Mouse (Mus musculus): ENCODE data around the gene Foxc2. TPM values are rescaled to one million over a fixed set of nuclear protein-coding genes. Genes with fewer than 3 reads are reported as not detected.
"Not testable (repeated sequence)": the region's sequence is repeated elsewhere in the genome, so short reads cannot be mapped to it uniquely, and the experiment has no call there.

Foxc2 gene
- polyA plus RNA-seq, 1 experiment from 2014 or later = 15.2 TPM

- peaks cover 41% of the 10 kb centered on the region for H3K27me3 ChIP-seq (replicated peaks; ENCODE audit: low read depth, poor library complexity, severe bottlenecking)
- H3K27ac ChIP-seq (replicated peaks) = no peak overlapping the region
- H3K4me3 ChIP-seq = no peak overlapping the region
- 92% methylated on average over 6 of the region's 6 CpGs for WGBS
- peaks cover 7% of the 10 kb centered on the region; the same call in 1 of the 2 replicates for H3K36me3 ChIP-seq (replicated peaks)
- peaks cover 7% of the 10 kb centered on the region; the same call in 1 of the 2 replicates for H3K4me1 ChIP-seq
- peaks cover 16% of the 10 kb centered on the region for H3K9me3 ChIP-seq
- no peak for DNase-seq (ENCODE audit: low spot score)
Measured at GRCm38 (mm10) chr8:121136856-121137255, 20.9 kb downstream of the Foxc2 start.

GRCm38 (mm10) chr8:121145457-121146134 lies 29.6 kb downstream of the Foxc2 start:
- peaks cover 55% of the 10 kb centered on the region for H3K27me3 ChIP-seq (replicated peaks; ENCODE audit: low read depth, poor library complexity, severe bottlenecking)
- H3K27ac ChIP-seq (replicated peaks); DNase-seq (ENCODE audit: low spot score); H3K4me3 ChIP-seq; H3K9me3 ChIP-seq; H3K36me3 ChIP-seq (replicated peaks): not testable (repeated sequence)
- WGBS = 77% methylated on average over 6 of the region's 6 CpGs
- H3K4me1 ChIP-seq = peaks cover 30% of the 10 kb centered on the region

- no peak overlapping the region for H3K4me3 ChIP-seq
- H3K4me1 ChIP-seq = peaks cover 22% of the 10 kb centered on the region
- no peak overlapping the region for H3K27ac ChIP-seq (replicated peaks)
- H3K27me3 ChIP-seq (replicated peaks; ENCODE audit: low read depth, poor library complexity, severe bottlenecking) = peaks cover 38% of the 10 kb centered on the region
- DNase-seq (ENCODE audit: low spot score) = no peak
- WGBS = 42% methylated on average over 8 of the region's 8 CpGs
- H3K36me3 ChIP-seq (replicated peaks) = no peaks in the 10 kb centered on the region
- no peaks in the 10 kb centered on the region for H3K9me3 ChIP-seq
Measured at GRCm38 (mm10) chr8:121148573-121149083, 32.7 kb downstream of the Foxc2 start.

GRCm38 (mm10) chr8:121152394-121152793 lies 36.4 kb downstream of the Foxc2 start:
- DNase-seq (ENCODE audit: low spot score) = no peak
- H3K36me3 ChIP-seq (replicated peaks) = no peaks in the 10 kb centered on the region
- WGBS = 64% methylated on average over 12 of the region's 12 CpGs
- no peak overlapping the region for H3K27ac ChIP-seq (replicated peaks)
- H3K4me1 ChIP-seq = peaks cover 20% of the 10 kb centered on the region
- no peaks in the 10 kb centered on the region for H3K9me3 ChIP-seq
- H3K4me3 ChIP-seq = no peak overlapping the region
- peaks cover 56% of the 10 kb centered on the region for H3K27me3 ChIP-seq (replicated peaks; ENCODE audit: low read depth, poor library complexity, severe bottlenecking)

GRCm38 (mm10) chr8:121156990-121157491 lies 41.1 kb downstream of the Foxc2 start:
- Histone ChIP-seq H3K36me3 (replicated peaks) (no peaks in the 10 kb centered on the region), H3K9me3 (no peaks in the 10 kb centered on the region), H3K27ac (replicated peaks) (no peak overlapping the region), H3K4me3 (no peak overlapping the region), H3K4me1 (peaks cover 20% of the 10 kb centered on the region), H3K27me3 (replicated peaks; ENCODE audit: low read depth, poor library complexity, severe bottlenecking) (peaks cover 51% of the 10 kb centered on the region)
- 86% methylated on average over 7 of the region's 7 CpGs for WGBS
- DNase-seq (ENCODE audit: low spot score) = no peak

- no peak overlapping the region for H3K27ac ChIP-seq (replicated peaks)
- WGBS = 87% methylated on average over 13 of the region's 13 CpGs
- H3K36me3 ChIP-seq (replicated peaks) = no peaks in the 10 kb centered on the region
Measured at GRCm38 (mm10) chr8:121158812-121159211, 42.8 kb downstream of the Foxc2 start.

GRCm38 (mm10) chr8:121161437-121161836 lies 45.5 kb downstream of the Foxc2 start:
- peaks cover 39% of the 10 kb centered on the region for H3K27me3 ChIP-seq (replicated peaks; ENCODE audit: low read depth, poor library complexity, severe bottlenecking)
- peaks cover 40% of the 10 kb centered on the region for H3K4me1 ChIP-seq
- no peak overlapping the region for H3K4me3 ChIP-seq
- DNase-seq (ENCODE audit: low spot score) = no peak
- 92% methylated on average over 5 of the region's 5 CpGs for WGBS
- no peaks in the 10 kb centered on the region for H3K9me3 ChIP-seq
- no peak overlapping the region for H3K27ac ChIP-seq (replicated peaks)
- H3K36me3 ChIP-seq (replicated peaks) = no peaks in the 10 kb centered on the region

More at GRCm38 (mm10) chr8:121158812-121159211, 42.8 kb downstream of the Foxc2 start:
- peaks cover 51% of the 10 kb centered on the region for H3K27me3 ChIP-seq (replicated peaks; ENCODE audit: low read depth, poor library complexity, severe bottlenecking)
- no peak for DNase-seq (ENCODE audit: low spot score)
- peaks cover 24% of the 10 kb centered on the region for H3K4me1 ChIP-seq
- no peak overlapping the region for H3K4me3 ChIP-seq
- H3K9me3 ChIP-seq = no peaks in the 10 kb centered on the region

GRCm38 (mm10) chr8:121162413-121162812 lies 46.4 kb downstream of the Foxc2 start:
- 69% methylated on average over 4 of the region's 4 CpGs for WGBS

GRCm38 (mm10) chr8:121162906-121163695 lies 47.1 kb downstream of the Foxc2 start:
- peaks cover 52% of the 10 kb centered on the region for H3K4me1 ChIP-seq
- DNase-seq (ENCODE audit: low spot score) = no peak
- H3K27me3 ChIP-seq (replicated peaks; ENCODE audit: low read depth, poor library complexity, severe bottlenecking) = peaks cover 30% of the 10 kb centered on the region
- no peaks in the 10 kb centered on the region for H3K9me3 ChIP-seq
- H3K27ac ChIP-seq (replicated peaks) = no peak overlapping the region
- no peak overlapping the region for H3K4me3 ChIP-seq
- WGBS = 74% methylated on average over 11 of the region's 11 CpGs
- no peaks in the 10 kb centered on the region for H3K36me3 ChIP-seq (replicated peaks)

More at GRCm38 (mm10) chr8:121162413-121162812, 46.4 kb downstream of the Foxc2 start:
- Histone ChIP-seq H3K9me3 (no peaks in the 10 kb centered on the region), H3K36me3 (replicated peaks) (no peaks in the 10 kb centered on the region), H3K4me1 (peaks cover 48% of the 10 kb centered on the region), H3K4me3 (no peak overlapping the region), H3K27me3 (replicated peaks; ENCODE audit: low read depth, poor library complexity, severe bottlenecking) (peaks cover 33% of the 10 kb centered on the region), H3K27ac (replicated peaks) (no peak overlapping the region)
- no peak for DNase-seq (ENCODE audit: low spot score)

GRCm38 (mm10) chr8:121164017-121164469 lies 48.1 kb downstream of the Foxc2 start:
- Histone ChIP-seq H3K36me3 (replicated peaks) (no peaks in the 10 kb centered on the region), H3K27me3 (replicated peaks; ENCODE audit: low read depth, poor library complexity, severe bottlenecking) (peaks cover 32% of the 10 kb centered on the region), H3K9me3 (no peaks in the 10 kb centered on the region), H3K27ac (replicated peaks) (no peak overlapping the region; the same call in 1 of the 2 replicates), H3K4me3 (no peak overlapping the region), H3K4me1 (peaks cover 58% of the 10 kb centered on the region)
- 55% methylated on average over 8 of the region's 8 CpGs for WGBS
- DNase-seq (ENCODE audit: low spot score) = no peak

GRCm38 (mm10) chr8:121168033-121168432 lies 52.1 kb downstream of the Foxc2 start:
- H3K27ac ChIP-seq (replicated peaks) = 0 out of 2 replicates have a peak overlapping the region, but pooled peaks have one; percentile 10
- WGBS = 60% methylated on average over 5 of the region's 5 CpGs
- no peak for DNase-seq (ENCODE audit: low spot score)
- H3K9me3 ChIP-seq = no peaks in the 10 kb centered on the region
- peaks cover 88% of the 10 kb centered on the region for H3K4me1 ChIP-seq
- H3K4me3 ChIP-seq = no peak overlapping the region
- peaks cover 14% of the 10 kb centered on the region for H3K27me3 ChIP-seq (replicated peaks; ENCODE audit: low read depth, poor library complexity, severe bottlenecking)
- H3K36me3 ChIP-seq (replicated peaks) = no peaks in the 10 kb centered on the region
